Mouse (Mus musculus) neural tube, embryonic 13.5 days (tissue): ENCODE measurements around the gene Hoxa11. TPM values are rescaled to one million over a fixed set of nuclear protein-coding genes. Genes with fewer than 3 reads are reported as not detected.

Source experiments
- ATAC-seq: fragments of 200-750 bp; cut with Nextera tagmentation; 2 replicates; pipeline ENCODE4 v1.8.0; 2017; ENCODE audit warnings: low read depth, mild to moderate bottlenecking, moderate TSS enrichment, moderate library complexity
- H3K27ac ChIP-seq: fragments of 300-500 bp; sonication (generic); replicated peaks from 2 replicates; pipeline ENCODE4 v1.5.1; 2015; ENCODE audit warnings: moderate library complexity, mild to moderate bottlenecking, inconsistent platforms
- H3K27me3 ChIP-seq: fragments of 300-500 bp; sonication (generic); 2 replicates; pipeline ENCODE4 v1.6.1; 2015; ENCODE audit warnings: mild to moderate bottlenecking, inconsistent platforms
- H3K36me3 ChIP-seq: fragments of 300-500 bp; sonication (generic); 2 replicates; pipeline ENCODE4 v1.6.1; 2015; ENCODE audit warnings: mild to moderate bottlenecking, inconsistent platforms
- H3K4me1 ChIP-seq: fragments of 300-500 bp; sonication (generic); replicated peaks from 2 replicates; pipeline ENCODE4 v1.6.1; 2015; ENCODE audit warnings: inconsistent platforms
- H3K4me2 ChIP-seq: fragments of 300-500 bp; sonication (generic); 2 replicates; pipeline ENCODE4 v1.6.1; 2015; ENCODE audit warnings: inconsistent platforms, mild to moderate bottlenecking, moderate library complexity
- H3K4me3 ChIP-seq: fragments of 300-500 bp; sonication (generic); 2 replicates; pipeline ENCODE4 v1.5.1; 2015; ENCODE audit warnings: mild to moderate bottlenecking, inconsistent platforms
- H3K9ac ChIP-seq: fragments of 300-500 bp; sonication (generic); 2 replicates; pipeline ENCODE4 v1.6.1; 2015; ENCODE audit warnings: moderate library complexity, mild to moderate bottlenecking, inconsistent platforms
- H3K9me3 ChIP-seq: fragments of 300-500 bp; sonication (generic); 2 replicates; pipeline ENCODE4 v1.6.1; 2016; ENCODE audit warnings: inconsistent platforms
- WGBS: fragments of 180-500 bp; shearing (Covaris S2); methylation state at CpG from one replicate; pipeline ENCODE4 v1.1.7; 2015; 5-methylcytosine and 5-hydroxymethylcytosine counted together
- polyA plus RNA-seq: library from polyadenylated mRNA; unstranded; fragments of >200 nt; fragmentation: Nextera tagmentation; extraction: Ambion mirVana; gene quantifications from 2 replicates; pipeline ENCODE4 v1.2.1, GENCODE M21; 2015

Gene Hoxa11
- polyA plus RNA-seq, 1 experiment from 2014 or later, result 4.7 TPM

GRCm38 (mm10) chr6:52272766-52273655 is 27.4 kb upstream of the Hoxa11 start:
- WGBS, result 3% methylated on average over 22 of the region's 22 CpGs

GRCm38 (mm10) chr6:52270494-52271480 is 25.2 kb upstream of the Hoxa11 start:
- Histone ChIP-seq H3K4me3 (no peak overlapping the region), H3K27me3 (peaks cover 97% of the 10 kb centered on the region), H3K27ac (no peak overlapping the region), H3K4me1 (no peaks in the 10 kb centered on the region; the same call in 1 of the 2 replicates), H3K36me3 (no peaks in the 10 kb centered on the region), H3K4me2 (no peak overlapping the region), H3K9ac (no peak overlapping the region), H3K9me3 (no peaks in the 10 kb centered on the region)
- ATAC-seq, result 0 out of 2 replicates have a peak, but pooled peaks have one; percentile 40
- 3% methylated on average over 23 of the region's 23 CpGs for WGBS

More at GRCm38 (mm10) chr6:52272766-52273655, 27.4 kb upstream of the Hoxa11 start:
- Histone ChIP-seq H3K4me1 (no peaks in the 10 kb centered on the region; the same call in 1 of the 2 replicates), H3K4me3 (no peak overlapping the region), H3K36me3 (no peaks in the 10 kb centered on the region), H3K27ac (no peak overlapping the region), H3K9me3 (no peaks in the 10 kb centered on the region), H3K27me3 (peaks cover 99% of the 10 kb centered on the region), H3K4me2 (no peak overlapping the region), H3K9ac (no peak overlapping the region)
- no peak for ATAC-seq

GRCm38 (mm10) chr6:52268756-52269155 is 23.1 kb upstream of the Hoxa11 start:
- H3K4me1 ChIP-seq, result no peaks in the 10 kb centered on the region; the same call in 1 of the 2 replicates
- 0% methylated on average over 3 of the region's 3 CpGs for WGBS
- H3K36me3 ChIP-seq, result no peaks in the 10 kb centered on the region
- peaks cover 97% of the 10 kb centered on the region for H3K27me3 ChIP-seq
- H3K27ac ChIP-seq, result no peak overlapping the region
- H3K9ac ChIP-seq, result no peak overlapping the region
- H3K4me2 ChIP-seq, result no peak overlapping the region
- no peaks in the 10 kb centered on the region for H3K9me3 ChIP-seq
- H3K4me3 ChIP-seq, result no peak overlapping the region
- ATAC-seq, result no peak

- no peak overlapping the region for H3K4me2 ChIP-seq
- no peaks in the 10 kb centered on the region; the same call in 1 of the 2 replicates for H3K4me1 ChIP-seq
- H3K27ac ChIP-seq, result no peak overlapping the region
- WGBS, result 1% methylated on average over 7 of the region's 7 CpGs
- H3K36me3 ChIP-seq, result no peaks in the 10 kb centered on the region
- no peak overlapping the region for H3K9ac ChIP-seq
- peaks cover 97% of the 10 kb centered on the region for H3K27me3 ChIP-seq
- H3K4me3 ChIP-seq, result no peak overlapping the region
- no peaks in the 10 kb centered on the region for H3K9me3 ChIP-seq
- no peak for ATAC-seq
Observed at GRCm38 (mm10) chr6:52268341-52268740, 22.7 kb upstream of the Hoxa11 start.

- H3K36me3 ChIP-seq, result no peaks in the 10 kb centered on the region
- H3K27me3 ChIP-seq, result peaks cover 97% of the 10 kb centered on the region
- H3K4me2 ChIP-seq, result no peak overlapping the region
- WGBS, result 5% methylated on average over 3 of the region's 3 CpGs
- no peak overlapping the region for H3K4me3 ChIP-seq
- no peak overlapping the region for H3K9ac ChIP-seq
- no peak for ATAC-seq
- H3K27ac ChIP-seq, result no peak overlapping the region
- H3K9me3 ChIP-seq, result no peaks in the 10 kb centered on the region
- H3K4me1 ChIP-seq, result no peaks in the 10 kb centered on the region; the same call in 1 of the 2 replicates
Observed at GRCm38 (mm10) chr6:52267691-52268090, 22.1 kb upstream of the Hoxa11 start.

GRCm38 (mm10) chr6:52267221-52267620 is 21.6 kb upstream of the Hoxa11 start:
- no peaks in the 10 kb centered on the region for H3K9me3 ChIP-seq
- H3K9ac ChIP-seq, result no peak overlapping the region
- H3K4me1 ChIP-seq, result no peaks in the 10 kb centered on the region; the same call in 1 of the 2 replicates
- ATAC-seq, result no peak
- H3K27ac ChIP-seq, result no peak overlapping the region
- no peak overlapping the region for H3K4me2 ChIP-seq
- H3K27me3 ChIP-seq, result peaks cover 97% of the 10 kb centered on the region
- H3K36me3 ChIP-seq, result no peaks in the 10 kb centered on the region
- WGBS, result 15% methylated on average over 5 of the region's 5 CpGs
- H3K4me3 ChIP-seq, result no peak overlapping the region

GRCm38 (mm10) chr6:52266666-52266985 is 21.0 kb upstream of the Hoxa11 start:
- H3K4me3 ChIP-seq, result no peak overlapping the region
- H3K36me3 ChIP-seq, result no peaks in the 10 kb centered on the region
- no peak overlapping the region for H3K9ac ChIP-seq
- WGBS, result 1% methylated on average over 9 of the region's 9 CpGs
- H3K9me3 ChIP-seq, result no peaks in the 10 kb centered on the region
- H3K4me2 ChIP-seq, result no peak overlapping the region
- H3K27me3 ChIP-seq, result peaks cover 99% of the 10 kb centered on the region
- no peak for ATAC-seq
- H3K4me1 ChIP-seq, result no peaks in the 10 kb centered on the region; the same call in 1 of the 2 replicates
- H3K27ac ChIP-seq, result no peak overlapping the region

GRCm38 (mm10) chr6:52265913-52266665 is 20.5 kb upstream of the Hoxa11 start:
- no peak overlapping the region for H3K4me3 ChIP-seq
- no peak overlapping the region for H3K4me2 ChIP-seq
- H3K27ac ChIP-seq, result no peak overlapping the region
- H3K4me1 ChIP-seq, result no peaks in the 10 kb centered on the region; the same call in 1 of the 2 replicates
- no peaks in the 10 kb centered on the region for H3K9me3 ChIP-seq
- no peaks in the 10 kb centered on the region for H3K36me3 ChIP-seq
- peaks cover 99% of the 10 kb centered on the region for H3K27me3 ChIP-seq
- ATAC-seq, result no peak
- 1% methylated on average over 19 of the region's 19 CpGs for WGBS
- H3K9ac ChIP-seq, result no peak overlapping the region

GRCm38 (mm10) chr6:52265306-52265912 is 19.8 kb upstream of the Hoxa11 start:
- Histone ChIP-seq H3K27me3 (peaks cover 94% of the 10 kb centered on the region), H3K9ac (no peak overlapping the region)

GRCm38 (mm10) chr6:52264106-52264790 is 18.6 kb upstream of the Hoxa11 start:
- no peak overlapping the region for H3K27ac ChIP-seq
- no peak overlapping the region for H3K4me2 ChIP-seq
- WGBS, result 2% methylated on average over 5 of the region's 5 CpGs
- no peak for ATAC-seq
- no peaks in the 10 kb centered on the region for H3K36me3 ChIP-seq
- peaks cover 8% of the 10 kb centered on the region; the same call in 1 of the 2 replicates for H3K4me1 ChIP-seq
- H3K4me3 ChIP-seq, result no peak overlapping the region
- no peaks in the 10 kb centered on the region for H3K9me3 ChIP-seq
- peaks cover 91% of the 10 kb centered on the region for H3K27me3 ChIP-seq
- H3K9ac ChIP-seq, result no peak overlapping the region

More at GRCm38 (mm10) chr6:52265306-52265912, 19.8 kb upstream of the Hoxa11 start:
- no peak overlapping the region for H3K4me2 ChIP-seq
- no peaks in the 10 kb centered on the region for H3K36me3 ChIP-seq
- H3K4me3 ChIP-seq, result no peak overlapping the region
- WGBS, result 1% methylated on average over 18 of the region's 18 CpGs
- ATAC-seq, result no peak
- H3K9me3 ChIP-seq, result no peaks in the 10 kb centered on the region
- H3K27ac ChIP-seq, result no peak overlapping the region
- no peaks in the 10 kb centered on the region; the same call in 1 of the 2 replicates for H3K4me1 ChIP-seq

- H3K4me1 ChIP-seq, result peaks cover 8% of the 10 kb centered on the region; the same call in 1 of the 2 replicates
- H3K36me3 ChIP-seq, result no peaks in the 10 kb centered on the region
Observed at GRCm38 (mm10) chr6:52263321-52263585, 17.6 kb upstream of the Hoxa11 start.

More at GRCm38 (mm10) chr6:52263321-52263585, 17.6 kb upstream of the Hoxa11 start:
- Histone ChIP-seq H3K4me3 (no peak overlapping the region), H3K27ac (no peak overlapping the region), H3K27me3 (peaks cover 91% of the 10 kb centered on the region), H3K9ac (no peak overlapping the region), H3K9me3 (no peaks in the 10 kb centered on the region), H3K4me2 (no peak overlapping the region)
- ATAC-seq, result no peak
- WGBS, result 2% methylated on average over 6 of the region's 6 CpGs
